Mouse (Mus musculus) embryonic facial prominence, embryonic 14.5 days (tissue): ENCODE measurements around the gene Chmp4b. TPM values are rescaled to one million over a fixed set of nuclear protein-coding genes. Genes with fewer than 3 reads are reported as not detected.
A peak's percentile ranks its signal among the peaks of the same experiment; 100 is the strongest.

Experiments
- ATAC-seq: fragments of 200-750 bp; cut with Nextera tagmentation; 2 replicates; pipeline ENCODE4 v1.8.0; 2017; ENCODE audit warnings: low read depth, moderate number of reproducible peaks, moderate TSS enrichment
- DNase-seq: peaks from one replicate; pipeline ENCODE4 v3.0.0-alpha.2; 2015; ENCODE audit warnings: low spot score
- H3K27ac ChIP-seq: fragments of 300-500 bp; sonication (generic); replicated peaks from 2 replicates; pipeline ENCODE4 v1.5.1; 2014; ENCODE audit warnings: low read depth, mild to moderate bottlenecking, low read length, moderate library complexity
- H3K27me3 ChIP-seq: fragments of 300-500 bp; sonication (generic); replicated peaks from 2 replicates; pipeline ENCODE4 v1.6.1; 2014; ENCODE audit warnings: low read length; ENCODE audit not compliant: control insufficient read depth, insufficient read depth
- H3K36me3 ChIP-seq: fragments of 300-500 bp; sonication (generic); 2 replicates; pipeline ENCODE4 v1.6.1; 2014; ENCODE audit warnings: low read length, mixed read lengths; ENCODE audit not compliant: control insufficient read depth, insufficient read depth
- H3K4me1 ChIP-seq: fragments of 300-500 bp; sonication (generic); 2 replicates; pipeline ENCODE4 v1.6.1; 2014; ENCODE audit warnings: antibody characterized with exemption, low read length; ENCODE audit not compliant: control insufficient read depth, insufficient read depth
- H3K4me2 ChIP-seq: fragments of 300-500 bp; sonication (generic); 2 replicates; pipeline ENCODE4 v1.6.1; 2014; ENCODE audit warnings: low read depth, mild to moderate bottlenecking, low read length, moderate library complexity, mixed read lengths
- H3K4me3 ChIP-seq: fragments of 300-500 bp; sonication (generic); 2 replicates; pipeline ENCODE4 v1.5.1; 2014; ENCODE audit warnings: low read depth, mild to moderate bottlenecking, low read length
- H3K9ac ChIP-seq: fragments of 300-500 bp; sonication (generic); 2 replicates; pipeline ENCODE4 v1.6.1; 2014; ENCODE audit warnings: low read depth, mild to moderate bottlenecking, low read length, moderate library complexity, mixed read lengths
- H3K9me3 ChIP-seq: fragments of 300-500 bp; sonication (generic); 2 replicates; pipeline ENCODE4 v1.6.1; 2016; ENCODE audit warnings: low read length; ENCODE audit not compliant: control insufficient read depth
- WGBS: fragments of 180-500 bp; shearing (Covaris S2); extraction: QIAGEN DNeasy Blood & Tissue Kit; methylation state at CpG from one replicate; pipeline ENCODE4 v1.1.7; 2014; 5-methylcytosine and 5-hydroxymethylcytosine counted together
- polyA plus RNA-seq: library from polyadenylated mRNA; unstranded; fragments of >200 nt; fragmentation: Nextera tagmentation; extraction: Ambion mirVana; gene quantifications from 2 replicates; pipeline ENCODE4 v1.2.1, GENCODE M21; 2014

Gene Chmp4b
- polyA plus RNA-seq, 1 experiment from 2014 or later = 21.9 TPM

GRCm38 (mm10) chr2:154729737-154730136 lies 78.2 kb downstream of the Chmp4b start:
- 61% methylated on average over 3 of the region's 3 CpGs for WGBS
- no peaks in the 10 kb centered on the region for H3K36me3 ChIP-seq
- H3K27me3 ChIP-seq = no peaks in the 10 kb centered on the region
- peaks cover 3% of the 10 kb centered on the region; the same call in 1 of the 2 replicates for H3K4me1 ChIP-seq
- no peak overlapping the region for H3K4me3 ChIP-seq
- H3K4me2 ChIP-seq = no peak overlapping the region
- no peak overlapping the region for H3K9ac ChIP-seq
- DNase-seq (no peak), ATAC-seq (no peak)
- no peak overlapping the region for H3K27ac ChIP-seq
- no peaks in the 10 kb centered on the region for H3K9me3 ChIP-seq

- 77% methylated on average over 3 of the region's 3 CpGs for WGBS
- no peak for ATAC-seq
Observed at GRCm38 (mm10) chr2:154730841-154731240, 79.3 kb downstream of the Chmp4b start.

DNA sequence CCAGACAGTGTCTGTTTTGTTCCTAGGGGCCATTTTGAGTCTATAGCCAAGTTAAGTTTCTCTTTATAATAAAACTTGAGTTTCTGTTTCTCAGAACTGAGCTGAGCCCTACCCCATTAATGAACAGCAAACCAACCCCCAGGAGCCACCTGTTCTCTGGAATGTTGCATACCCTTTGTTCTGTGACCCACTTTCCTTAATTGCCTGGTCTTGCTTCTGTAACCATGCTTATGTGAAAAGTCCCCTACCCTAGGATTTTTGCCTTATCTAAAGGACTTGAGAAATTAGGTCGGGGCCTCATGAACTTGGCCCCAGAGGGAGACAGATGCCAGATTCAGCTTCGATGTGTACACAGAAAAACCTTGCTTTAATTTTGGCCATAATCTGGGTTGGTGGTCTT lies 80.4 kb downstream of the Chmp4b start:
- no peak overlapping the region for H3K27ac ChIP-seq
- DNase-seq (no peak), ATAC-seq (no peak)
- H3K27me3 ChIP-seq = no peaks in the 10 kb centered on the region
- no peaks in the 10 kb centered on the region for H3K9me3 ChIP-seq
- H3K4me2 ChIP-seq = no peak overlapping the region
- WGBS = 57% methylated on average over 2 of the region's 2 CpGs
- H3K4me1 ChIP-seq = peaks cover 3% of the 10 kb centered on the region; the same call in 1 of the 2 replicates
- no peak overlapping the region for H3K9ac ChIP-seq
- no peak overlapping the region for H3K4me3 ChIP-seq
- H3K36me3 ChIP-seq = no peaks in the 10 kb centered on the region

More at GRCm38 (mm10) chr2:154730841-154731240, 79.3 kb downstream of the Chmp4b start:
- Histone ChIP-seq H3K4me3 (no peak overlapping the region), H3K9me3 (no peaks in the 10 kb centered on the region), H3K27ac (no peak overlapping the region), H3K4me1 (peaks cover 3% of the 10 kb centered on the region; the same call in 1 of the 2 replicates), H3K27me3 (no peaks in the 10 kb centered on the region), H3K36me3 (no peaks in the 10 kb centered on the region), H3K9ac (no peak overlapping the region), H3K4me2 (no peak overlapping the region)
- peak; percentile 36 for DNase-seq

- Histone ChIP-seq H3K4me1 (peaks cover 3% of the 10 kb centered on the region; the same call in 1 of the 2 replicates), H3K4me3 (no peak overlapping the region), H3K9ac (no peak overlapping the region), H3K4me2 (no peak overlapping the region), H3K9me3 (no peaks in the 10 kb centered on the region), H3K27me3 (no peaks in the 10 kb centered on the region), H3K27ac (no peak overlapping the region), H3K36me3 (no peaks in the 10 kb centered on the region)
- WGBS = 67% methylated on average over 9 of the region's 9 CpGs
- ATAC-seq (no peak), DNase-seq (no peak)
Observed at GRCm38 (mm10) chr2:154732503-154733141, 81.1 kb downstream of the Chmp4b start.

- Histone ChIP-seq H3K9me3 (no peaks in the 10 kb centered on the region), H3K9ac (no peak overlapping the region), H3K27ac (no peak overlapping the region), H3K36me3 (no peaks in the 10 kb centered on the region), H3K4me1 (peaks cover 3% of the 10 kb centered on the region; the same call in 1 of the 2 replicates), H3K27me3 (no peaks in the 10 kb centered on the region), H3K4me3 (no peak overlapping the region), H3K4me2 (no peak overlapping the region)
- DNase-seq (no peak), ATAC-seq (no peak)
- 55% methylated on average over 9 of the region's 9 CpGs for WGBS
Observed at GRCm38 (mm10) chr2:154734977-154735376, 83.5 kb downstream of the Chmp4b start.

GRCm38 (mm10) chr2:154735416-154735815 lies 83.9 kb downstream of the Chmp4b start:
- Histone ChIP-seq H3K9ac (no peak overlapping the region), H3K36me3 (no peaks in the 10 kb centered on the region), H3K9me3 (no peaks in the 10 kb centered on the region), H3K4me3 (no peak overlapping the region), H3K27ac (no peak overlapping the region), H3K4me2 (no peak overlapping the region), H3K27me3 (no peaks in the 10 kb centered on the region), H3K4me1 (peaks cover 3% of the 10 kb centered on the region; the same call in 1 of the 2 replicates)
- ATAC-seq (no peak), DNase-seq (no peak)
- WGBS = 61% methylated on average over 7 of the region's 7 CpGs

DNA sequence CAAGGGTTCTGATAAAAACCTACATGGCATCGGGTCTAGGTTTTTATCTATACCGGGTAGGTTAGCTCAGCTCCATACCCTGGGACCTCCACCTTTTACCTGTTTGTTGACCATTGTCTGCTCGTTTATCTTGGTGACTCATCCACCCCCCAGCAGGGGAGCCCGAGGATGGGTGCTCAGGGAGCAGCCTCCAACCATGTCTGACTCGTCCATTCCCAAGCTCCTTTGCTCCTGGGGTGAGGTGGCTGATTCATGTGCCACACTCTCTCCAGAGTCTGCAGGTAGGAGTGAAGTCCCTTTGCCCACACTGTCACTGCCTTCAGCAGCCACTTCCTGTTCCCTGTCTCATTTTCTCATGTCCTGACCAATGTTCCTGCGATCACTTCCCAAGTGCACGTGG lies 84.5 kb downstream of the Chmp4b start:
- no peaks in the 10 kb centered on the region for H3K9me3 ChIP-seq
- H3K27ac ChIP-seq = no peak overlapping the region
- H3K27me3 ChIP-seq = no peaks in the 10 kb centered on the region
- peaks cover 3% of the 10 kb centered on the region; the same call in 1 of the 2 replicates for H3K4me1 ChIP-seq
- H3K9ac ChIP-seq = no peak overlapping the region
- ATAC-seq (no peak), DNase-seq (no peak)
- no peaks in the 10 kb centered on the region for H3K36me3 ChIP-seq
- H3K4me3 ChIP-seq = no peak overlapping the region
- 80% methylated on average over 7 of the region's 7 CpGs for WGBS
- H3K4me2 ChIP-seq = no peak overlapping the region

DNA sequence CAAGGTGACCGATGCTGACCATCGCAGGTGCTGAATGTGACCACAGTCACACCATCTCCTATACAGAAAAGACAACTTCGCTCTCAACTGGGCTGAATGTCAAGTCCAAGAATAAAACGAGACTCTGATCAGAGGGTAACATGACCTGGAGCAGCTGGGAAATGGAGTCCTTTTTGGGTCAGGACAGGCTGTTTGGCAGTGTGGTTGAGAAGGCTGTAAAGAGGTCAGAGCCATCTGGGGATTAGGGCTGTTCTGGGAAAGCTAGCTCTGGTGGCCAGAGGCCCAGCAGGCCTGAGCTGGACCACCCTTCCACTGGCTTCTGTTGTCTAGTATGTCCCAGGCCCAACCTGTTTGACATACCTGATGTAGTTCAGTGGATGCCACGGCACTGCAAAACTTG lies 87.1 kb downstream of the Chmp4b start:
- no peak for ATAC-seq
- Histone ChIP-seq H3K9me3 (no peaks in the 10 kb centered on the region), H3K27ac (no peak overlapping the region), H3K36me3 (no peaks in the 10 kb centered on the region), H3K27me3 (no peaks in the 10 kb centered on the region), H3K4me3 (no peak overlapping the region), H3K4me2 (no peak overlapping the region), H3K9ac (no peak overlapping the region), H3K4me1 (no peaks in the 10 kb centered on the region)
- no peak for DNase-seq
- 82% methylated on average over 5 of the region's 5 CpGs for WGBS
